Mouse (Mus musculus): ENCODE data around the gene Gm20481. TPM values are rescaled to one million over a fixed set of nuclear protein-coding genes. Genes with fewer than 3 reads are reported as not detected.
"Not testable (repeated sequence)": the region's sequence is repeated elsewhere in the genome, so short reads cannot be mapped to it uniquely, and the experiment has no call there.

Gene Gm20481
- polyA plus RNA-seq, 1 experiment from 2014 or later: 1.2 TPM

- H3K27me3 ChIP-seq: no peaks in the 10 kb centered on the region
- CTCF ChIA-PET: interaction anchor here (1.3 to 3.0 kb wide), 3 partner anchors 8 to 23 kb away, joined by 4 to 12 read pairs (median 8); no protein-coding TSS in a partner anchor
- ATAC-seq (no peak), DNase-seq (ENCODE audit: low read depth, low spot score) (no peak)
- no peak for TF ChIP-seq CTCF (IDR thresholded peaks at IDR 0.05)
- in situ Hi-C loops (cut with MboI; ENCODE audit: low pct_unique_long_range_greater_than_20kb): no loop called here
- POLR2A ChIA-PET: interaction anchor here (0.9 to 1.2 kb wide), 2 partner anchors 11 to 23 kb away, joined by 3 to 4 read pairs; no protein-coding TSS in a partner anchor
Measured at GRCm38 (mm10) chr17:34975581-34976492, 6.1 kb downstream of the Gm20481 start.

GRCm38 (mm10) chr17:34977000-34977399 lies 7.3 kb downstream of the Gm20481 start:
- ATAC-seq: no peak
- CTCF ChIA-PET: interaction anchor here (1.3 to 2.9 kb wide), 2 partner anchors 9 to 21 kb away, joined by 4 to 12 read pairs; no protein-coding TSS in a partner anchor

GRCm38 (mm10) chr17:34978239-34978638 lies 8.5 kb downstream of the Gm20481 start:
- CTCF ChIA-PET: interaction anchor here (2.9 kb wide), 1 partner anchor 22 kb away, joined by 12 read pairs; no protein-coding TSS in a partner anchor
- ATAC-seq: no peak
- no peak for TF ChIP-seq CTCF (IDR thresholded peaks at IDR 0.05)
- POLR2A ChIA-PET: no interaction called here
- no peak for DNase-seq (ENCODE audit: low read depth, low spot score)
- in situ Hi-C loops (cut with MboI; ENCODE audit: low pct_unique_long_range_greater_than_20kb): no loop called here
- H3K27me3 ChIP-seq: no peaks in the 10 kb centered on the region

More at GRCm38 (mm10) chr17:34977000-34977399, 7.3 kb downstream of the Gm20481 start:
- no peaks in the 10 kb centered on the region for H3K27me3 ChIP-seq
- TF ChIP-seq CTCF (IDR thresholded peaks at IDR 0.05): no peak
- in situ Hi-C loops (cut with MboI; ENCODE audit: low pct_unique_long_range_greater_than_20kb): no loop called here
- DNase-seq (ENCODE audit: low read depth, low spot score): no peak
- POLR2A ChIA-PET: interaction anchor here (0.9 to 1.2 kb wide), 2 partner anchors 12 to 25 kb away, joined by 3 to 4 read pairs; no protein-coding TSS in a partner anchor

- ChIA-PET CTCF (interaction anchor here (0.7 to 2.9 kb wide), 5 partner anchors 12 to 36 kb away, joined by 3 to 23 read pairs (median 3); no protein-coding TSS in a partner anchor), POLR2A (interaction anchor here (0.5 kb wide), 1 partner anchor 1484 kb away, joined by 7 read pairs; no protein-coding TSS in a partner anchor)
- ATAC-seq: no peak
- no peak for TF ChIP-seq CTCF (IDR thresholded peaks at IDR 0.05)
- in situ Hi-C loops (cut with MboI; ENCODE audit: low pct_unique_long_range_greater_than_20kb): loop anchor here (5.0 kb wide), 1 partner anchor 62 kb away; no protein-coding TSS in a partner anchor
- no peaks in the 10 kb centered on the region for H3K27me3 ChIP-seq
- DNase-seq (ENCODE audit: low read depth, low spot score): no peak
Measured at GRCm38 (mm10) chr17:34979631-34980030, 9.9 kb downstream of the Gm20481 start.

- H3K27me3 ChIP-seq: no peaks in the 10 kb centered on the region
- TF ChIP-seq CTCF (IDR thresholded peaks at IDR 0.05): peak; percentile 86
- no peak for DNase-seq (ENCODE audit: low read depth, low spot score)
- ChIA-PET POLR2A (interaction anchor here (0.9 to 1.4 kb wide), 4 partner anchors 13 to 26 kb away, joined by 3 to 7 read pairs (median 4); no protein-coding TSS in a partner anchor), CTCF (interaction anchor here (0.7 to 2.9 kb wide), 8 partner anchors 13 to 126 kb away, joined by 3 to 23 read pairs (median 4); no protein-coding TSS in a partner anchor)
- in situ Hi-C loops (cut with MboI; ENCODE audit: low pct_unique_long_range_greater_than_20kb): loop anchor here (5.0 kb wide), 1 partner anchor 63 kb away; no protein-coding TSS in a partner anchor
- no peak for ATAC-seq
Measured at GRCm38 (mm10) chr17:34980655-34981054, 10.9 kb downstream of the Gm20481 start.

- ChIA-PET CTCF (interaction anchor here (0.9 to 3.2 kb wide), 9 partner anchors 14 to 127 kb away, joined by 3 to 23 read pairs (median 4); no protein-coding TSS in a partner anchor), POLR2A (interaction anchor here (0.8 to 1.5 kb wide), 7 partner anchors 8 to 27 kb away, joined by 3 to 8 read pairs (median 5); no protein-coding TSS in a partner anchor)
- ATAC-seq: peak; percentile 58
- DNase-seq (ENCODE audit: low read depth, low spot score): no peak
- H3K27me3 ChIP-seq: no peaks in the 10 kb centered on the region
- in situ Hi-C loops (cut with MboI; ENCODE audit: low pct_unique_long_range_greater_than_20kb): loop anchor here (5.0 kb wide), 1 partner anchor 64 kb away; no protein-coding TSS in a partner anchor
- TF ChIP-seq CTCF (IDR thresholded peaks at IDR 0.05): no peak
Measured at GRCm38 (mm10) chr17:34981690-34982180, 12.0 kb downstream of the Gm20481 start, which contains the start of gene Lsm2. Gene Lsm2 (plus strand): TSS chr17:34981862.

GRCm38 (mm10) chr17:34982328-34982727 lies 12.6 kb downstream of the Gm20481 start:
- no peak for ATAC-seq
- H3K27me3 ChIP-seq: no peaks in the 10 kb centered on the region
- no peak for DNase-seq (ENCODE audit: low read depth, low spot score)
- CTCF ChIA-PET: interaction anchor here (3.2 kb wide), 1 partner anchor 27 kb away, joined by 20 read pairs; no protein-coding TSS in a partner anchor
- POLR2A ChIA-PET: interaction anchor here (1.5 kb wide), 1 partner anchor 8 kb away, joined by 8 read pairs; no protein-coding TSS in a partner anchor
- in situ Hi-C loops (cut with MboI; ENCODE audit: low pct_unique_long_range_greater_than_20kb): loop anchor here (5.0 kb wide), 1 partner anchor 65 kb away; no protein-coding TSS in a partner anchor
- TF ChIP-seq CTCF (IDR thresholded peaks at IDR 0.05): no peak

GRCm38 (mm10) chr17:34984218-34984617 lies 14.5 kb downstream of the Gm20481 start:
- CTCF ChIA-PET: interaction anchor here (0.8 to 3.2 kb wide), 11 partner anchors 11 to 194 kb away, joined by 3 to 22 read pairs (median 4); no protein-coding TSS in a partner anchor
- POLR2A ChIA-PET: interaction anchor here (0.7 kb wide), 2 partner anchors 28 to 971 kb away, joined by 3 to 4 read pairs; no protein-coding TSS in a partner anchor
- no peaks in the 10 kb centered on the region for H3K27me3 ChIP-seq
- ATAC-seq (no peak), DNase-seq (ENCODE audit: low read depth, low spot score) (no peak)
- TF ChIP-seq CTCF (IDR thresholded peaks at IDR 0.05): peak; percentile 80
- in situ Hi-C loops (cut with MboI; ENCODE audit: low pct_unique_long_range_greater_than_20kb): loop anchor here (5.0 kb wide), 1 partner anchor 67 kb away; no protein-coding TSS in a partner anchor

GRCm38 (mm10) chr17:34994751-34995150 lies 25.0 kb downstream of the Gm20481 start:
- no peak for TF ChIP-seq CTCF (IDR thresholded peaks at IDR 0.05)
- ATAC-seq: no peak
- no peak for DNase-seq (ENCODE audit: low read depth, low spot score)
- no peaks in the 10 kb centered on the region for H3K27me3 ChIP-seq
- in situ Hi-C loops (cut with MboI; ENCODE audit: low pct_unique_long_range_greater_than_20kb): no loop called here
- ChIA-PET CTCF (interaction anchor here (2.5 kb wide), 1 partner anchor 11 kb away, joined by 8 read pairs; no protein-coding TSS in a partner anchor), POLR2A (no interaction called here)

GRCm38 (mm10) chr17:34995192-34995591 lies 25.5 kb downstream of the Gm20481 start:
- POLR2A ChIA-PET; in situ Hi-C loops (cut with MboI; ENCODE audit: low pct_unique_long_range_greater_than_20kb); DNase-seq (ENCODE audit: low read depth, low spot score); ATAC-seq; H3K27me3 ChIP-seq: not testable (repeated sequence)
- CTCF ChIA-PET: interaction anchor here (2.5 kb wide), 1 partner anchor 11 kb away, joined by 8 read pairs; no protein-coding TSS in a partner anchor

- in situ Hi-C loops (cut with MboI; ENCODE audit: low pct_unique_long_range_greater_than_20kb); ATAC-seq; POLR2A ChIA-PET; DNase-seq (ENCODE audit: low read depth, low spot score); H3K27me3 ChIP-seq: not testable (repeated sequence)
- CTCF ChIA-PET: interaction anchor here (1.1 to 2.5 kb wide), 2 partner anchors 12 to 25 kb away, joined by 3 to 8 read pairs; no protein-coding TSS in a partner anchor
Measured at GRCm38 (mm10) chr17:34995927-34996326, 26.2 kb downstream of the Gm20481 start.

Data from Patski (cell line).